23 mouse cellular contexts compared by ENCODE assay signal in the genomic region with DNA sequence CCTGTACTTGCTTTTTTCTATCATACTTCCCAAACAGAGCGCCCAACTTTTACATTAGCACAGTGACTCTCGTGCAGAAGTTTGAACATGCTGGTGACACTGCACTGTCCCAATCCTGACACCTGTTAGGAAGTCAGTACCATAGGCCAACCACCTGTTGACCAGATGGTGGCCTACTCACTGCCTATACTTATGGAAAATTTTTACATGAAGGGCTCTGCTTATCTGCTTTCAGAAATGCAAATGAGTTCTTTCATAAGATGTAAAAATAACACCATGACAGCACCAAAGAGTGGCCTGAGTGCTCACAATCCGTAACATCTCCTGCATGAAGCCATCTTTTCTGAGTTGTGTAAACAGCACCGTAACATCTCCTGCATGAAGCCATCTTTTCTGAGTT. TPM values are rescaled to one million over a fixed set of nuclear protein-coding genes. Genes with fewer than 3 reads are reported as not detected.
DNase-seq lines count a peak whose midpoint lies in the region; ATAC-seq and TF ChIP-seq lines count a peak whose summit lies in the region.
"Had no signal": no experiment of that assay in that cellular context is flagged by ENCODE, and none has a peak within 500 bp of the region (broad histone marks: within the 10 kb centered on the region; RNA-seq: fewer than 3 reads in every experiment).

No protein-coding gene starts in this region.

- no peak for ATAC-seq in limb, embryonic 14.5 days (ENCODE audit: low FRiP score, low read depth)
- ATAC-seq in midbrain, embryonic 11.5 days (ENCODE audit: low FRiP score): no peak
- no peak for ATAC-seq in midbrain, embryonic 16.5 days
- no peak for ATAC-seq in erythroblast, adult 5-6 weeks (replicated peaks; ENCODE audit: low FRiP score, poor library complexity, severe bottlenecking)
- ATAC-seq: activated CD4-positive, CD25-positive, alpha-beta regulatory T cell, adult 4 months; CD4-positive, CD25-positive, alpha-beta regulatory T cell, adult 4 months; Patski had no signal

- TF ChIP-seq EP300 in CH12.LX (IDR thresholded peaks at IDR 0.05; ENCODE audit: low read length): peak; percentile 84

- DNase-seq in limb, embryonic 14.5 days (ENCODE audit: low spot score): peak; percentile 5
- DNase-seq in limb, embryonic 10.5 days (ENCODE audit: low spot score): no peak
- DNase-seq in midbrain, embryonic 11.5 days (ENCODE audit: low spot score, missing footprints): peak; percentile 14
- peak; percentile 79 for DNase-seq in CH12.LX (ENCODE audit: extremely low read depth)
- no peak for DNase-seq in neural tube, embryonic 10.5 days (ENCODE audit: extremely low spot score, low spot score)
- DNase-seq: adrenal gland, adult 2 months; adrenal gland, adult 8-10 months; adrenal gland, postnatal 10 days; adrenal gland, postnatal 14 days; adrenal gland, postnatal 25 days; adrenal gland, postnatal 36 days; B cell, adult 2 months; cerebellum, adult 11 months; cerebellum, adult 11-12 months; cerebellum, adult 18-20 months had no signal

- peaks cover 63% of the 10 kb centered on the region for H3K36me3 ChIP-seq in limb, embryonic 14.5 days (ENCODE audit: control insufficient read depth, insufficient read depth, low read length)
- peaks cover 83% of the 10 kb centered on the region for H3K36me3 ChIP-seq in limb, embryonic 10.5 days
- H3K36me3 ChIP-seq in midbrain, embryonic 11.5 days (ENCODE audit: control insufficient read depth, insufficient read depth, low read length): peaks cover 9% of the 10 kb centered on the region; the same call in 1 of the 2 replicates
- H3K36me3 ChIP-seq in midbrain, embryonic 16.5 days (ENCODE audit: control insufficient read depth, insufficient read depth, low read length): peaks cover 20% of the 10 kb centered on the region
- peaks cover 39 to 70% of the 10 kb centered on the region in 2 experiments for H3K36me3 ChIP-seq in CH12.LX (replicated peaks in 1 of 2; ENCODE audit: control insufficient read depth in 1 of 2, insufficient read depth in 1 of 2, low read length in 1 of 2)
- peaks cover 54% of the 10 kb centered on the region for H3K36me3 ChIP-seq in myocyte (ENCODE audit: control insufficient read depth, insufficient read depth)

- no peak for TF ChIP-seq POLR2A in limb, embryonic 14.5 days (IDR thresholded peaks at IDR 0.05; ENCODE audit: borderline replicate concordance, extremely low read depth, insufficient read depth, insufficient read length)
- no peak for TF ChIP-seq POLR2A in CH12.LX (IDR thresholded peaks at IDR 0.05; ENCODE audit: low read depth, low read length)
- TF ChIP-seq POLR2A in myocyte (IDR thresholded peaks at IDR 0.05; ENCODE audit: insufficient read length, low read depth): no peak

- no peak overlapping the region for H3ac ChIP-seq in myocyte (ENCODE audit: control insufficient read depth, insufficient read length)

- no peaks in the 10 kb centered on the region for H3K4me1 ChIP-seq in limb, embryonic 14.5 days (ENCODE audit: control insufficient read depth, insufficient read depth, low read length)
- no peaks in the 10 kb centered on the region for H3K4me1 ChIP-seq in limb, embryonic 10.5 days
- no peaks in the 10 kb centered on the region for H3K4me1 ChIP-seq in midbrain, embryonic 11.5 days (ENCODE audit: control insufficient read depth, insufficient read depth, low read length)
- no peaks in the 10 kb centered on the region for H3K4me1 ChIP-seq in midbrain, embryonic 16.5 days (ENCODE audit: control insufficient read depth, insufficient read depth, low read length)
- peaks cover 12 to 53% of the 10 kb centered on the region in 2 experiments for H3K4me1 ChIP-seq in CH12.LX (ENCODE audit: control insufficient read depth in 1 of 2, insufficient read depth in 2 of 2)

- dilution Hi-C loops in CH12.LX (cut with MboI; ENCODE audit: extremely low pct_ligation_motif_present, extremely low pct_unique_long_range_greater_than_20kb, low sequenced_read_pairs): no loop called here

- no peak overlapping the region for H3K4me3 ChIP-seq in limb, embryonic 14.5 days (replicated peaks; ENCODE audit: low read length)
- no peak overlapping the region for H3K4me3 ChIP-seq in limb, embryonic 10.5 days
- H3K4me3 ChIP-seq in midbrain, embryonic 11.5 days (ENCODE audit: low read depth, low read length): no peak overlapping the region
- no peak overlapping the region for H3K4me3 ChIP-seq in midbrain, embryonic 16.5 days (ENCODE audit: low read depth, low read length)
- H3K4me3 ChIP-seq in CH12.LX (replicated peaks in 1 of 3; ENCODE audit: low read depth in 2 of 3, low read length in 2 of 3, poor library complexity in 1 of 3): no peak overlapping the region
- no peak overlapping the region for H3K4me3 ChIP-seq in myocyte

- peak in 1 of 2 experiments; percentile 5; a peak in 1 of 4 replicates for TF ChIP-seq CTCF in CH12.LX (conservative IDR thresholded peaks at IDR 0.05 in 1 of 2, IDR thresholded peaks at IDR 0.05 in 1 of 2; ENCODE audit: low read depth in 2 of 2, low read length in 2 of 2)

- H3K27ac ChIP-seq in limb, embryonic 14.5 days (replicated peaks; ENCODE audit: low read depth, low read length): no peak overlapping the region
- H3K27ac ChIP-seq in limb, embryonic 10.5 days: no peak overlapping the region
- no peak overlapping the region for H3K27ac ChIP-seq in midbrain, embryonic 11.5 days (ENCODE audit: low read depth, low read length)
- H3K27ac ChIP-seq in midbrain, embryonic 16.5 days (ENCODE audit: low read length): no peak overlapping the region
- peak overlapping the region; percentile 83 for H3K27ac ChIP-seq in CH12.LX (ENCODE audit: insufficient read depth, low read depth)

- TF ChIP-seq RAD21 in CH12.LX (IDR thresholded peaks at IDR 0.05; ENCODE audit: low read depth, low read length): no peak; the same call in 1 of the 2 replicates

- no peak overlapping the region for H3K4me2 ChIP-seq in limb, embryonic 14.5 days (replicated peaks; ENCODE audit: low read depth, low read length, severe bottlenecking)
- H3K4me2 ChIP-seq in midbrain, embryonic 11.5 days: no peak overlapping the region
- H3K4me2 ChIP-seq in midbrain, embryonic 16.5 days (ENCODE audit: low read length): no peak overlapping the region
- H3K4me2 ChIP-seq in CH12.LX (ENCODE audit: insufficient read depth, low read depth, poor library complexity, severe bottlenecking): peak overlapping the region; percentile 64
- no peak overlapping the region for H3K4me2 ChIP-seq in myocyte (ENCODE audit: low read depth)

- WGBS in limb, embryonic 14.5 days: 94% methylated on average over 4 of the region's 4 CpGs
- WGBS in limb, embryonic 10.5 days: 95% methylated on average over 4 of the region's 4 CpGs
- WGBS in midbrain, embryonic 11.5 days: 96% methylated on average over 4 of the region's 4 CpGs
- 96% methylated on average over 4 of the region's 4 CpGs for WGBS in midbrain, embryonic 16.5 days

- H3K9me3 ChIP-seq in limb, embryonic 14.5 days (ENCODE audit: control insufficient read depth, low read length): no peaks in the 10 kb centered on the region
- no peaks in the 10 kb centered on the region for H3K9me3 ChIP-seq in limb, embryonic 10.5 days (replicated peaks)
- H3K9me3 ChIP-seq in midbrain, embryonic 11.5 days (ENCODE audit: control insufficient read depth, low read length): no peaks in the 10 kb centered on the region
- H3K9me3 ChIP-seq in midbrain, embryonic 16.5 days (replicated peaks; ENCODE audit: control insufficient read depth, low read length, poor library complexity, severe bottlenecking): no peaks in the 10 kb centered on the region
- no peaks in the 10 kb centered on the region for H3K9me3 ChIP-seq in CH12.LX (replicated peaks; ENCODE audit: low read length)
- H3K9me3 ChIP-seq: G1E had no signal

- in situ Hi-C loops in CH12.LX (cut with MboI; ENCODE audit: low pct_ligation_motif_present, low pct_unique_long_range_greater_than_20kb, low sequenced_read_pairs): no loop called here

- no peak overlapping the region for H3K9ac ChIP-seq in limb, embryonic 14.5 days (ENCODE audit: low read depth, low read length, severe bottlenecking)
- no peak overlapping the region for H3K9ac ChIP-seq in midbrain, embryonic 11.5 days (ENCODE audit: low read length)
- H3K9ac ChIP-seq in midbrain, embryonic 16.5 days (ENCODE audit: low read depth, low read length): no peak overlapping the region
- H3K9ac ChIP-seq in CH12.LX (ENCODE audit: insufficient read depth, low read depth): no peak overlapping the region

- no peaks in the 10 kb centered on the region for H3K27me3 ChIP-seq in limb, embryonic 14.5 days (ENCODE audit: control insufficient read depth, insufficient read depth, low read length)
- no peaks in the 10 kb centered on the region for H3K27me3 ChIP-seq in limb, embryonic 10.5 days (ENCODE audit: low read depth, poor library complexity, severe bottlenecking)
- H3K27me3 ChIP-seq in midbrain, embryonic 11.5 days (ENCODE audit: control insufficient read depth, insufficient read depth, low read length): no peaks in the 10 kb centered on the region
- no peaks in the 10 kb centered on the region for H3K27me3 ChIP-seq in midbrain, embryonic 16.5 days (ENCODE audit: control insufficient read depth, insufficient read depth, low read depth, low read length)
- no peaks in the 10 kb centered on the region for H3K27me3 ChIP-seq in CH12.LX (replicated peaks)
- no peaks in the 10 kb centered on the region for H3K27me3 ChIP-seq in myocyte (ENCODE audit: control insufficient read depth, insufficient read depth, insufficient read length)
- H3K27me3 ChIP-seq: Patski had no signal

- H3K79me2 ChIP-seq in CH12.LX (replicated peaks; ENCODE audit: control insufficient read depth, extremely low read depth, insufficient read depth, poor library complexity, severe bottlenecking) (peaks cover 24% of the 10 kb centered on the region), myocyte (ENCODE audit: control insufficient read depth, insufficient read depth) (peaks cover 18% of the 10 kb centered on the region)

RNA-seq across cellular contexts. Expression of a gene that starts 11.4 kb away (rescaled TPM):
- polyA plus RNA-seq in limb, embryonic 14.5 days (2012; rRNA removed): 39.5 and 42.4 TPM in 2 replicates
- polyA plus RNA-seq in limb, embryonic 14.5 days (2014; fragmentation: Nextera tagmentation; extraction: Ambion mirVana): 55.5 and 60.1 TPM in 2 replicates
- 49.5 and 55.1 TPM in 2 replicates for polyA plus RNA-seq in limb, embryonic 10.5 days (2016; fragmentation: Nextera tagmentation; extraction: Ambion mirVana)
- 108 and 120 TPM in 2 replicates for polyA plus RNA-seq in midbrain, embryonic 11.5 days (2014; fragmentation: Nextera tagmentation; extraction: Ambion mirVana)
- 77.2 and 86.4 TPM in 2 replicates for polyA plus RNA-seq in midbrain, embryonic 16.5 days (2015; fragmentation: Nextera tagmentation; extraction: Ambion mirVana)
- total RNA-seq in CH12.LX (2012; rRNA removed): 27.9 and 33.3 TPM in 2 replicates
- 52.1 and 55.1 TPM in 2 replicates for total RNA-seq in CH12.LX (2014; rRNA removed)
- 35.6 and 37.3 TPM in 2 replicates for polyA plus RNA-seq in CH12.LX (2012; ENCODE audit: insufficient read length, low read depth)
- polyA plus RNA-seq in myocyte (2012; fragmentation: generic; extraction: Trizol): 30.0 TPM
- 17.5 and 27.4 TPM in 2 replicates for total RNA-seq in erythroblast, adult 5-6 weeks (2015; ENCODE audit: low replicate concordance)
- 9.3 and 34.0 TPM in 2 replicates for total RNA-seq in erythroblast, adult 5-6 weeks (2017; ENCODE audit: low replicate concordance)

RNA-seq across cellular contexts. Expression of a gene that starts 20.7 kb away (rescaled TPM):
- 119 and 253 TPM in 2 replicates for polyA plus RNA-seq in limb, embryonic 14.5 days (2012; rRNA removed)
- polyA plus RNA-seq in limb, embryonic 14.5 days (2014; fragmentation: Nextera tagmentation; extraction: Ambion mirVana): 344 and 353 TPM in 2 replicates
- 340 and 356 TPM in 2 replicates for polyA plus RNA-seq in limb, embryonic 10.5 days (2016; fragmentation: Nextera tagmentation; extraction: Ambion mirVana)
- 301 and 315 TPM in 2 replicates for polyA plus RNA-seq in midbrain, embryonic 11.5 days (2014; fragmentation: Nextera tagmentation; extraction: Ambion mirVana)
- polyA plus RNA-seq in midbrain, embryonic 16.5 days (2015; fragmentation: Nextera tagmentation; extraction: Ambion mirVana): 403 and 425 TPM in 2 replicates
- total RNA-seq in CH12.LX (2012; rRNA removed) (213 and 227 TPM in 2 replicates), CH12.LX (2014; rRNA removed) (174 and 179 TPM in 2 replicates)
- polyA plus RNA-seq in CH12.LX (2012; ENCODE audit: insufficient read length, low read depth) (121 and 145 TPM in 2 replicates), myocyte (2012; fragmentation: generic; extraction: Trizol) (484 TPM)
- total RNA-seq in erythroblast, adult 5-6 weeks (2015; ENCODE audit: low replicate concordance): 25.3 and 32.9 TPM in 2 replicates
- total RNA-seq in erythroblast, adult 5-6 weeks (2017; ENCODE audit: low replicate concordance): 27.9 and 29.0 TPM in 2 replicates

RNA-seq across cellular contexts. Expression of a gene that starts 49.0 kb away (rescaled TPM):
- 4.8 and 4.9 TPM in 2 replicates for polyA plus RNA-seq in limb, embryonic 14.5 days (2012; rRNA removed)
- polyA plus RNA-seq in limb, embryonic 14.5 days (2014; fragmentation: Nextera tagmentation; extraction: Ambion mirVana): 3.5 and 4.1 TPM in 2 replicates
- polyA plus RNA-seq in limb, embryonic 10.5 days (2016; fragmentation: Nextera tagmentation; extraction: Ambion mirVana): 0.45 and 0.79 TPM in 2 replicates
- polyA plus RNA-seq in midbrain, embryonic 11.5 days (2014; fragmentation: Nextera tagmentation; extraction: Ambion mirVana): 0.30 and 0.44 TPM in 2 replicates
- 1.4 and 1.7 TPM in 2 replicates for polyA plus RNA-seq in midbrain, embryonic 16.5 days (2015; fragmentation: Nextera tagmentation; extraction: Ambion mirVana)
- total RNA-seq in CH12.LX (2012; rRNA removed) (not detected in 2 replicates), CH12.LX (2014; rRNA removed) (not detected in 2 replicates)
- polyA plus RNA-seq in CH12.LX (2012; ENCODE audit: insufficient read length, low read depth) (not detected in 2 replicates), myocyte (2012; fragmentation: generic; extraction: Trizol) (2.7 TPM)
- not detected in 2 replicates for total RNA-seq in erythroblast, adult 5-6 weeks (2015; ENCODE audit: low replicate concordance)
- not detected in 2 replicates for total RNA-seq in erythroblast, adult 5-6 weeks (2017; ENCODE audit: low replicate concordance)
- total RNA-seq: MEL had no signal
- polyA plus RNA-seq: G1E had no signal

RNA-seq across cellular contexts. Expression of a gene that starts 54.5 kb away (rescaled TPM):
- 99.7 and 103 TPM in 2 replicates for polyA plus RNA-seq in limb, embryonic 14.5 days (2012; rRNA removed)
- 79.8 and 84.0 TPM in 2 replicates for polyA plus RNA-seq in limb, embryonic 14.5 days (2014; fragmentation: Nextera tagmentation; extraction: Ambion mirVana)
- polyA plus RNA-seq in limb, embryonic 10.5 days (2016; fragmentation: Nextera tagmentation; extraction: Ambion mirVana): 45.2 and 55.5 TPM in 2 replicates
- 74.6 and 78.0 TPM in 2 replicates for polyA plus RNA-seq in midbrain, embryonic 11.5 days (2014; fragmentation: Nextera tagmentation; extraction: Ambion mirVana)
- polyA plus RNA-seq in midbrain, embryonic 16.5 days (2015; fragmentation: Nextera tagmentation; extraction: Ambion mirVana): 75.7 and 78.7 TPM in 2 replicates
- total RNA-seq in CH12.LX (2012; rRNA removed): 77.2 and 77.8 TPM in 2 replicates
- total RNA-seq in CH12.LX (2014; rRNA removed): 56.8 and 63.3 TPM in 2 replicates
- polyA plus RNA-seq in CH12.LX (2012; ENCODE audit: insufficient read length, low read depth): 81.4 and 93.3 TPM in 2 replicates
- polyA plus RNA-seq in myocyte (2012; fragmentation: generic; extraction: Trizol): 88.5 TPM
- 48.5 and 52.5 TPM in 2 replicates for total RNA-seq in erythroblast, adult 5-6 weeks (2015; ENCODE audit: low replicate concordance)
- total RNA-seq in erythroblast, adult 5-6 weeks (2017; ENCODE audit: low replicate concordance): 65.5 and 81.0 TPM in 2 replicates

Comparison
In these comparisons a context has a peak if more than half of its experiments do, and no peak if none do; other contexts are left out.
1. DNase-seq: peak in limb, embryonic 14.5 days (single experiment), midbrain, embryonic 11.5 days (single experiment) and CH12.LX (single experiment); none in limb, embryonic 10.5 days (single experiment) and neural tube, embryonic 10.5 days (single experiment).